Mouse (Mus musculus) induced T-regulatory cell, adult 2 months (primary cell): ENCODE measurements around the gene Cabp7.
"Not testable (repeated sequence)": the region's sequence is repeated elsewhere in the genome, so short reads cannot be mapped to it uniquely, and the experiment has no call there.

Experiments
- DNase-seq: peaks from one replicate; pipeline ENCODE4 v3.0.0-alpha.2; 2012; ENCODE audit warnings: low read depth

The Cabp7 gene

DNA sequence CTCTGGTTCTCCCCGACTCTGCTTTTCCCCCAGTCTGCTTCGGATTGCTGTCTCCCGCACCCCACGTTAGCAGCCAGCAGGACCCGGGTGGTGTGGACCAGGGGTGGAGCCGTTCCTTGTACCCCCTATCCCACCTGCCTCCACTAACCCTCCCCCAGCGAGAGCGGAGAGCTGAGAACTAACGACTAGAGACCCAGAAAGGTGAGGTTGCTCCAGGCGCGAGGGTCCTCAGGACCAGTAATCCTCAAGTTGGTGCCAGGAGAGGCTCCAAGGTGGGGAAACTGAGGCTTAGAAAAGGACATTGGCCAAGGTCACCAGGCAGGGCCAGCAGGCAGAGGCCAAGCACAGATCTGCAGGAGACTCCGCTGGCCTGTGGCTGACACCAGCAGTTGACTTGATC is 707 bp upstream of the Cabp7 start:
- DNase-seq = no peak

DNA sequence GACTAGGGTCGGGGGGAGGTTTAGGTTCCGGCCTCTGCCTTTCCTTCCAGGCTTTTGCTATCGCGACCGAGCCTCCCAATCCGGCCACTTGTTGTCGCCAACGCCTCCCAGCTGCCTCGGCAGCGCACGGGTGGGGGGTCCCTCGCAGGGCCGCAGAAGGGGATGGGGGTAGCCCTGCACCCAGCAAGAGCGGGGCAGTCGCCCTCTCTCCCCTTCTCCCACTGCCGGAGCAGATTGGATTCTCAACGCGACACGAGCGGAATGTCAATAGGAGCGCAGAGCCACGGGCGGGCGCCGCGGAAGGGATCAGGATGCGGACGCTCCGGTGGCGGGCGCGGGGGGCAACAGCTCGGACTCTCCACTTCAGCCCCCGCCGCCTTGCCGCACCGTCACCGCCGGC is 609 bp downstream of the Cabp7 start:
- DNase-seq = no peak

DNA sequence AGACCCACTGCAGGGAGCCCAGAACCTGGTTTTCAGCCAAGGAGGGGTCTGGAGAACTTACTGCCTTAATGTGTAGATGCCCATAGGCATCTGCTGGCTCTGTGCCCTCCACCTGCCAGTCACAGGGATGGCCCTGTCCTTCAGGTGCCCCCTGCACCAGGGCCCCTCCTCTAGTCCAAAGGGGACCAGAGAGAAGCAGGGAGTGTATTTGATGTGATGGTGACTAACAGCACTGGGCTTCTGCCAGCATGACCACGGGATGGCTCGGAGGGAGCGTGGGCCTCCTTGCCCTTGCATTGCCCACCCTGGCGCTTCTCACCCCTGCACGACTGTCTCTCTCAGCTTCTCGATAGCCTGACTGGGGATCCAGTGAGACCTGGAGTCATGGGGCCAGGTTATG is 1.9 kb downstream of the Cabp7 start:
- no peak for DNase-seq

DNA sequence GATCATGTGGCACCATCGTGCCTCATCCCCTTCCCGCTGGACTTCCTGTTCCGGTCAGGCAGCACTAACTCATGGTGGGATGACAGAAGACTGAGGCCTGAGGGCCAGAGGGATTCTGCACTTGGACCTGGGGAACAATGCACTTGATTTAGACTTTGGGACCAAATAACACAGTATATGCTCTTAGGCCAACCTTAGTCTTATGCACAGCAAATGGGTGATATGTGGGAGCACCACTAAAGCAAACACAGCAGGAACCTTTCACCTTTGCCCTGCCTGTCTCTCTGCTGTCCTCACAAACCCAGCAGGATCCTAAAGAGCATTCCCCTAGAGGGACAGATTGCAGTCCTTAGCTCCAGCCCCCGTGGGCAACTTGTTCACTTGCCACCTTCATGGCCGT is 5.8 kb downstream of the Cabp7 start:
- DNase-seq = no peak

DNA sequence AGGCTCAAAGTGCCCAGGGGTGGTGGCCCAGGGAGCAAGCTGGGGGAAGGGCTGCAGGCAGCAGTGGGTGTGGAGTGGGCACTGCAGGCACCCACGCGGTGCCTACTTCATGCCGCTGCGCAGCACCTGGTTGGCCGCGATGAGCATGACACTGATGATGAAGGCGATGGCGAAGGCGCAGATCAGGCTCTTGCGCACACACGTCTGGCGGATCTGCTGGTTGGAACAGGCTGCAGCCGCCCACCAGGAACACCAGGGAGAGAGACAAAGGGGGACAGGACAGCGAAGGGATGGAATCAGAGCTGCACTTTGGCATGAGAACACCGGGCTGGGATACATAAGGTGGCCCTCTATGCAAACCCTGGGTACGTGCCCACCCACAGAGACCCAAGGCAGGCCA is 7.9 kb downstream of the Cabp7 start:
- DNase-seq = no peak

DNA sequence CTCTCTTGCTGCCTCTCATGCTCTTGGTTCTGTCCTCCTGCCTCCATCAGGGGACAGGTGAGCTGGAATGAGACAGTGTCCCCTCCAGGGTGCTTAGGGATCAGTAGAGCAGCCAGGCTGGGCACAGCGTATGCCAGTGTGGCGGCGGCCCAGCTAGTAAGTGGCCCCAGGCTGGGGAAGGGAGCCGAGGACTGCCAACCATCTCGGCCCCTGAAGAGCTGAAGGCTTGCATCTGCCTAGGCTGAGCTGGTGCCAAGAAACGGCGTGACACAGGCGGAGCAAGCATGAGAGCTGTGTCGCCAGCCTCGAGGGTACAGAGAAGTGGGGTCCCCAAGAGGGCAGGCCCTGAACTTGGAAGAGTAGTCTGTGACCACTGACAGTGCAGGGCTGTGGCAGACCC is 8.9 kb downstream of the Cabp7 start:
- DNase-seq = no peak

DNA sequence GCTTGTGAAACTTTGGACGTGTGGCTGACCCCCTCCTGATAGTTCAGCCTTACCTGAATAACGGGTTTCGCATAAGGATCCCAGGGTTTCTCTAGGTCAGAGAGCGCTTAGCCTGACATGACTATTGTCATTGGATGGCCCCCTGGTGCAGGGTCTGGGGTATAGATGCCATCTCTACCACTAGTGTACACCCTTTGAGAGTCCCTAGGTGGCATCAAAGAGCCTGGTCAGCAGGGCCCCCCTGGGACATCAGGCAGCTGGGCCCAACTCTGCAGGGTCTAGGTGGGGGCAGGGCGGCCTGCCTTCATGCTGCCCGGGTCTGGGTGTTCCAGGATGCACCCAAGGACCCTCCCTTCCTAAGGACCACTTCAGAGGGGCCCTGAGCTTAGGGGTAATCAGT is 10.2 kb downstream of the Cabp7 start:
- DNase-seq = no peak

DNA sequence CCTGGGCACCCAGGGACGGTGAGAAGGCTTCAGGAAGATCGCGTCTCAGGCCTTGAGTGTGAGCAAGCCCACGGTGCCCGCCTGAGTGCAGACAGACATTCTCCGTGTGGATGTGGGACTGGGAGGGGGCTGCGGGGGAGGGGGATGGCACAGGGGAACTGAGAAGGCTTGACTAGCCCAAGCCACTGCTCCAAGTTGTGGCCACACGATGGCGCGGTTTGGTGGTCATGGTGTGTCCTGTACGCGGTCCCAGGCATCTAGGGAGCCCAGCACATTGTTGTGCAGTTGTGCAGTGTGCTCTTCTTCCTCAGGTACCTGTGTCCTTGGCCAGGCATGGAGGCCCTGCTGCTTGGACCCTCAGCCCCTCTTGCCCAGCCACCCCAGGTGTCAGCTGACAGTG is 12.4 kb downstream of the Cabp7 start:
- DNase-seq = no peak

DNA sequence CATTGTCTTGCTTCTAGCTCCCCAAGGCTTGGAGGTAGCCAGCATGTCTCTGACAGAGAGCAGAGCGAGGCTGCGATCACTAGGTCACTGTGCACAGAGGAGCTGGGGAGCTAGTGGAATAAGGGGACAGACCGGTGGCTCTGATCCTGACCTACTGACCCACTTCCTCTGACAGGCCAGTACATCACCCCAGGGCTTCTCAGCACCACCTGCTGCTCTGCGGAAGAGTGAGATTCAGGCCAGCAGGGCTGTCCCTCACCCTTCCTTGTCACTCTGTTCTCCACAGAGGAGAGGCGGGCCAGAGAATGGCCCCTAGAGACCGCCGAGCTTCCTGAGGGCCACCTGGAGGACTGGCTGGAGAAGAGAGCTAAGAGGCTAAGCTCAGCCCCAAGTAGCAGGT is 14.8 kb downstream of the Cabp7 start:
- no peak for DNase-seq

DNA sequence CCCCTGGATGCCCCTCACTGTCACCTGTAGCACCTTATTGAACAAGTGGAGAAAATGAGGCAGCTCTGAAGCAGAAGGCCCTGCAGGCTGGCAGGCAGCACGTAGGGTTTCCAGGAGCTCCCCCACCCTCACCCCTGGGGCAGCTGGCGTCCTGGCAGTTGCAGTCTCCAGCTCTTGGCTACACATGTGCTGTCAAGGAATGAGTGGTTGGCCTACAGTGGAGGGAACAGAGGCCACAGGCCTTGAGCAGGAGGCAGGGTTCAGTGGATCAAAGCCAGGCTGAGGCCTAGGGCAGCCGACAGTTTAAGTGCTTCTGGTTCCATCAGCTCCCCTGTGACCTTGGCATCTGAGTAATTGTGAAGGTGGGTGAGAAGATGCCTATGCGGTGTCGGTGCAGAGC is 15.7 kb downstream of the Cabp7 start:
- no peak for DNase-seq

DNA sequence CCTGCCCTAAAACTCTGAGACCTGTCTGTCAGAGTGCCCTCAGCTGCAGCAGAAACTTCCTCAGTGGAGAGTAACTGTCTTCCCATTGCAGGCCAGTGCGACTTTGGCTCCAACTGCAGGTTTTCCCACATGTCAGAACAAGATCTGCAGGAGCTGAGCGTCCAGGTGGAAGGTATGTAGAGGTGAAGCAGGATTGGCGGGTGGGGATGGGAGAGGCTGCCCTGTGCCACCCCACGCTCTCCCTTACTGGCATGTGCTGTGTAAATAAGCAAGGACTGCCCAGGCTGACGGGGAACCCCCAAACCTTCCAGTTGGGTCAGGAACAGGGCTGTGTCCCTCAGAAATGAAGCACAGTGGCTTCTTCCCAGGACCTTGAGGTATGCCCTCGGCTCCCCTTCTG is 16.5 kb downstream of the Cabp7 start:
- no peak for DNase-seq

DNA sequence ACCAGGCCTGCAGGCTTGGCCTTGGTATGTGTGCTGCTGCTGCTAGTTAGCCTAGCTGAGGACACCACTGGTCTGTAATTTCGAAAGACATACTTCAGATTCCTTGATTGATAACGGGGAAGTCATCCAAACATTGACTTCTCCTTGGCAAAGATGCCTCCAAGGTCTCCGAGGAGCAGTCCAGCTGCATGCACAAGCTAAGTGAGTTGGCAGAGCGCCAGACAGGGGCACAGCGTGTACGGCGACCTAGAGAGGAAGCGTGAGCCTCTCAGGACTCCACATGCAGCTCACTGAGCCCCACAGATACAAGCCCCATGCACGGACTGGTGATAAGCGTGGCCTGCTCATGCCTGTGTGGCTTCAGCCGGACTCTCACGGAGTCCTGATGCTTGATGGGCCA is 17.0 kb downstream of the Cabp7 start:
- DNase-seq = no peak

DNA sequence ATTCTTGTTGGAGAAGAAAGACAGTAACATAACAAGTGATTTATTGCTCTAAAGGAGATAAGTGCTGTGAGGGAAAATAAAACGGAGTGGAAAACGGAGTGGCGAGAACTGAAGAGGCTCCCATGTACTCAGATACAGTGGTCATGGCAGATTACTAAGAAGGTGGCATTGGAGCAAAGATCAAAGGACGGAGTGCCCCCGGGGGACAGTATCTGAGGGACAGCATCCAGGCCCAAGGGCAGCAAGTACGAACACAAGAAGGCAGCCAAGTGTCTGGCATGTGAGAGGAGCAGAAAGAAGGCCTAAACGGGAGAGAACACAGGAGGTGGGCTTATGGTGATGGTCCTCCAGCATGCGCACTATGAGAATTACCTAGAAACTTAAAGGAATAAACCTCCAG is 24.9 kb downstream of the Cabp7 start:
- DNase-seq = no peak

DNA sequence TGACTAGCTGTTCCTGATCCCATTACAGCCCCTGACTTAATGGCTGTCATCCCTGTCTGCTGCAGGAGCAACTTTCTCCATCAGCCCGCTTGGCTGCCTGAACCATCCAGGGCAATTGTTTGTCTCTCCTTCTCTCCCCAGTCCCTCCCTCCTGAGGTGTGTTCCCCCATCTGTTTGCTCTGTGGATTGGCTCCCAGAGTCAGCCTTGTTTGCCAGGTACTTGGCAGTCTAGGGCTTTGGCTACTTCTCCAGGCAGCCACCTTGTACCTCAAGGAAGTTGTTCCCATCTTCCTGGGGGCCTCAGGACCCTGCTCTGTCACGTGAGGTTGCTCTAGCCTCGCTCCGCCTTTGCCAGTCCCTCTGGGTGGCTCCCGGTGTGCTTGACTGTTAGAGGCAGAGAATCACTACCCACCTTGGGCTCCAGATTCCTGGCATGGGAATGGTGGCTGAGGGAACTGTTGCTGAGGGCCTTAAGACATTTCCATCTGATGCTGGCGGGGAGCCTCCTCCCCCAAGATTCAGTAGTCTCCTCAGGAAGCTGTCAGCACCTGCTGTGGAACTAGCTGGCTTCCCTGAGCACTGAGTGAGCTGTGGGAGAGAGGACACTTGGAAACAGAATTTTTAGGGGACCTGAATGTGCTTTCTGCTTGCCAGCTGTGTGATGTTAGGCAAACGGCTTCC is 25.5 kb downstream of the Cabp7 start:
- DNase-seq = no peak

DNA sequence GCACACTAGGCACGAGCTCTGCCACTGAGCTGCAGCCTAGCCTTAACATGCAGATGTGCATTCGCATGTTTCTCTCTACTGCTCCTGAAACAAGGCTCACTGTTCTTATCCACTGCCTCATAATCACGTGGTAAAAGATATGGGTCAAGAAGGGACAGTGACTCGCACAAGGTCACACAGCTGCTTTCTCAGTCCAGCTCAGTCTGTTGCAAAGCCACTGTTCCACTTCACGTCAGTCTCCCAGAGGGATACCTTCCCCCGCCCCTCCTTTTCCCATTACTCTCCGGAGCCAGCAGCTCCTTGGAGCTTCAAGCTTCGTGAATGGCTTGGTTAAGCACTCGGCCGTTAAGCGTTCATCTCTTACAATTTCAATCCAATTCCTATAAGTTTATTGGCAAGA is 26.2 kb downstream of the Cabp7 start:
- DNase-seq = no peak

DNA sequence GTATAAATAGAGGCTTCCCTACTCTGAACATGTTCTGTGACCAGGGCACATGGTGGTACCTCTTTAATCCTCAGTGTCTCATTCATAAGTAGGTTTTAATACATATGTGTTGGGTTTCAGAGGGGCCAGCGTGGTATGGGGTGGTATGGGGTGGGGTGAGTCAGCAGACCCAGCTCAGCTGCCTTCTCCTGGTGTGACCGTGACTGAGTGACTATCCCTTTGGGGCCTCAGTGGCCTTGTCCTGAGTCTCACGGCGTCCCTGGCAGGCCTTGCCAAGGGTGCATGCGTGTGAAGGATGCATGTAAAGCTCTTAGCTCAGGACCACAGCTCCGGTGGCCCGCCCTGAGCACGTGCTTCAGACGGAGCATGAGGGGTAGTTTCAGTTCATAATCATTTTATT is 26.6 kb downstream of the Cabp7 start:
- no peak for DNase-seq

DNA sequence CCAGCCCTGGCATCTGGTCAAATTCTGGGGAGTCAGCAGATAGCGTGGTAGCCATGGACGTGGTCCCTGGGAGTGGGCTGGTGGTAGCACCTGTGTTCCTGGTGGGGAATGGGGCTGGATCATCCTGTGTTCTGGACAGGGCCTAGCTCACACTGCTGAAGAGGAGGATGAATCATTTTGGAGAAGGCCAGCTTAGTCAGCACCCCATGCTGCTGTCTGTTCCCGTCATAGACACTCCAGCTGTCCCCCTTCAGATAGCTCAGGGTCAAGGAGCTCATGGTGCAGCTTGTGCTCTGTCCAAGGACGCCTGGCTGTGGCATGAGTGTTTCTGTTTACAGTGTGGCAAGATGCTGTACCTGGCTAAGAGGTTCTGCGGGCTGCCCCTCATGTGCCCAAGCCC is 28.0 kb downstream of the Cabp7 start:
- DNase-seq = no peak

DNA sequence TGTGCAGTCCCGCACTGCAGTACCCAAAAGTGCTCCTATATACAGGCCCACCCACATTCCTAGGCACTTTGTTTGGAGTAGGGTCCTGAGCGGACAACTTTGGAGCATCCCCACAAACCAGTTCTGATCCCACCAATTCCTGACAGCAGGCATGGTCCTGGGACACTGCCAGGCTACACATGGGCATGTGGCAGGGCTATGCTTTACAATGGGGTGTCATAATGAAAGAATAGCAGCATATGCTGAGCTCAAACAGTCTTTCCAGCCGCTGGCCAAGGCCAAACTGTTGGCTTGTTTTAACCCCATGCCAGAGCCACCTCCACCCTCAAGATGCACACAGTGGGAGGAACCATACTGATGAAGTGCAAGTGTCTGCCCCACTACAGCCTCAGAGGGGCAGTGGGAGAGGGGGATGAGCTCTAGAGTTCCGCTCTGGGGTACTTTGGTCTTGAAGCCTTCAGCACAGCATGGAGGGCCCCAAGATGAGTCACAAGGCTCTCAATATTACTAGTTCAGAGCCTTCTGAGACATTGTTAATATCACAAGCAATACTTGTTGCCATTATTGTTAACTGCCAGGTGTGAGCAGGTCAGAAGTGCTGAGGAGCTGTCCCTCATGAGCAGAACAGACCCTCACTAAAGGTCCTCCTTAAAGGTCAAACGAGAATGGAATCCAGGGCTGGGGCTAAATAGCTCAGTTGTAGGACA is 29.9 kb downstream of the Cabp7 start:
- no peak for DNase-seq

DNA sequence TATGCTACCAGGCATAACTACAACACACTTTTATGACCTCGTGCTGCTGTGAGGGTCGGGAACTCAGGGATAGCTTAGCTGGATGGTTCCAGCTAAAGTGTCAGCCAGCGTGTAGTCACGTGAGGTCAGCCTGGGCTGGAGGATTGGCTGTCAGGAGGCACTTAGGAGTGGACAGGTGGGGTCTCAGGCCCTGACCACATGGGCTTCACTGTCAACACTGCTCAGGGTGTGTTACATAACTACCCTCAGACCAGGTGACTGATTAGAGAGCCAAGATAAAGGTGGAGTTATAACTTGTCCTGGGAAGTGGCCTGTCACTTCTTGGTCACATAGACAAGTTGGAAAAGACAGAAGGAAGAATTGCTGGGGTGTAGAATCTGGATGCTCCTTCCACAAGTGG is 31.0 kb downstream of the Cabp7 start:
- DNase-seq = no peak

DNA sequence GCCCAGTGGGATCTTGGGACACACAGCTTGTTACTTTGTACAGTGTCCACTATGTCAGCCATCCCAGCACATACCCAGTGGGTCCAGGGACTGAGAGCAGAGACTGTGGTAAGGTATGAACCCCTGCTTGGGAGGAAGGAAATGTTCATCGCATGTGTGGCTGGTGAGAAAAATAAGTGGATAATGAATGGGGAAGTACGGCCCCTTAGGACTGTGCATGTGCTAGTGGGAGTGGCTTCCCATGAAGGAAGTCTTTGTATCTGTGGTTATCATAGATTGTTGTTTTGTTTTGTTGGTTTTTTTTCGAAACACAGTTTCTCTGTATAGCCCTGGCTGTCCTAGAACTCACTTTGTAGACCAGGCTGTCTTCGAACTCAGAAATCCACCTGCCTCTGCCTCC is 31.9 kb downstream of the Cabp7 start:
- peak; percentile 30 for DNase-seq

DNA sequence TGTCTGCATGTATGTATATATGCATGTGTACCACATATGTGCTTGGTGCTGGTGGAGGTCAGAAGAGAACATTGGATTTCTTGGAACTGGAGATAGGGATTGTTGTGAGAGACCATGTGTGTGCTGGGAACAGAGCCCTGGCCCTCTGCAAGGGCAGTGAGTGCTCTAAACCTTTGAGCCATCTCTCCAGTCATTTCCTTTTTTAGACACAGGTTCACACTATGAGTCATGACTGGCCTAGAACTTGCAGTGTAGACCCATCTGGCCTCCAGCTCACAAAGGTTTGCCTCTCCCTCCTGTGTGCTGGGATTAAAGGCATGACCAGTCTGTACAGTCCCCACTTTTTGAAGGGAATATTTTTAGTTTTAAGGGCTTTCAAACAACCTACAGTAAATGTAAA is 33.8 kb downstream of the Cabp7 start:
- DNase-seq = no peak

DNA sequence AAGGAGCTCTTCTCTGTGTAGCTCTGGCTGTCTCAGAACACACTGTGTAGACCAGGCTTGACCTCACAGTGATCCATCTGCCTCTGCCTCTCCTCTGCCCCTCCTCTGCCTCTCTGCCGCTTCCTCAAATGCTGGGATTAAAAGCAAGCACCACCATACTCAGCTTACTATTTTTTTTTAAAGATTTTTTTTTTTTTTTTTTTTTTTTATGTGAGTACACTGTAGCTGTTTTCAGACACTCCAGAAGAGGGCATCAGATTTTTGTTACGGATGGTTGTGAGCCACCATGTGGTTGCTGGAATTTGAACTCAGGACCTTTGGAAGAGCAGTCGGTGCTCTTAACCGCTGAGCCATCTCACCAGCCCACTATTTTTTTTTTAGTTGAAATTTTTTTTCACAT is 36.4 kb downstream of the Cabp7 start:
- not testable (repeated sequence) for DNase-seq

DNA sequence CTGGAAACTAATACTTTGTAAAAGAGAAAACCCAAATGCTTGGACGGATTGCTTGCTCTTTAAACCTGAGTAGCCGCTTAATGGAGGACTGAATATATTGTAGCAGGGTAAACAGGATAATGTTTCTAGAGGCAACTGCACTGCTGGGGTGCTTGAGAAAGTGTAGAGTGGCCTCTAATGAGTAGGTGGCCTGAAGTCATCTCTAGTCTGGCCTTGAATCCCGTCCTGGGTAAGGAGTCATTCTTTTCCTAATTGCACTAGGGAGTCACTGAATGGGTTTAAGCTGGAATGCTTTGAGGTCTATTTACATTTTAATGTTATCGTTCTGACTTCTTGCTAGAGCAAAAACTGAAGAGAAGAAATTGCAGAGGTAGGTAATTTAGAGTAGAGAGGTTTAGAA is 41.4 kb downstream of the Cabp7 start:
- no peak for DNase-seq
